Mouse (Mus musculus) effector memory CD4-positive, alpha-beta T cell, adult 5 months (primary cell): Measurements from ENCODE around the gene Ccr8. TPM values are rescaled to one million over a fixed set of nuclear protein-coding genes. Genes with fewer than 3 reads are reported as not detected.

Source experiments
- polyA plus RNA-seq: library from polyadenylated mRNA; unstranded; fragments of 100-300 nt; shearing (Covaris generic); gene quantifications from one replicate; pipeline ENCODE4 v1.2.1, GENCODE M21; 2017

The Ccr8 gene
- polyA plus RNA-seq, result 26.8 TPM

DNA sequence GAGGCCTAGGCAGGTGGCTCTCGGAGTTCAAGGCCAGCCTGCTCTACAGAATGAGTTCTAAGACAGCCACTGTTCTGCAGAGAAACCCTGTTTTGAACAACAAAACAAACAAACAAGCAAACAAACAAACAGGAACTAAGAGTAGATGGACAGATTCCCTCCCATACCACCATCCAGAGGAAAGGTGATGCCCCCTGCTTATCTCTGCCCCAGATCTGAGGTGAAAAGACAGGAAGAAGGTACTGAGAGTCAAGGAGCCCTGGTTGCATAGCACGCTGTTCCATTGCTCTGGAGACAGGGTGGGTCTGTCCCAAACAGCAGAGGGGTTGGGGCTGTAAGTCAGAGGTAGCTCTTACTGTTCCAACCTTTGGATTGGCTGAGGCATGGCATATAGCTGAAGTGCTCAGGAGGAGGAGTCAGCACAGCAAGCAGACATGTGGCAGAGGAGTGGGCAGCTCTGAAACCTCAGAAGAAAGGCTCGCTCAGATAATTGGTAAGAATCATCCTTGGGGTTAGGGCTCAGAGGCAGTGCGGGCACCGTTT lies at the start of gene Ccr8:
Ccr8 (plus strand) TSS at position 419 of the 543 bp plus-strand sequence.

GRCm38 (mm10) chr9:120069779-120070178 lies 22.1 kb upstream of the Ccr8 start, which contains the start of gene Cx3cr1:
TSS of gene Cx3cr1 (minus strand) at chr9:120069879.

DNA sequence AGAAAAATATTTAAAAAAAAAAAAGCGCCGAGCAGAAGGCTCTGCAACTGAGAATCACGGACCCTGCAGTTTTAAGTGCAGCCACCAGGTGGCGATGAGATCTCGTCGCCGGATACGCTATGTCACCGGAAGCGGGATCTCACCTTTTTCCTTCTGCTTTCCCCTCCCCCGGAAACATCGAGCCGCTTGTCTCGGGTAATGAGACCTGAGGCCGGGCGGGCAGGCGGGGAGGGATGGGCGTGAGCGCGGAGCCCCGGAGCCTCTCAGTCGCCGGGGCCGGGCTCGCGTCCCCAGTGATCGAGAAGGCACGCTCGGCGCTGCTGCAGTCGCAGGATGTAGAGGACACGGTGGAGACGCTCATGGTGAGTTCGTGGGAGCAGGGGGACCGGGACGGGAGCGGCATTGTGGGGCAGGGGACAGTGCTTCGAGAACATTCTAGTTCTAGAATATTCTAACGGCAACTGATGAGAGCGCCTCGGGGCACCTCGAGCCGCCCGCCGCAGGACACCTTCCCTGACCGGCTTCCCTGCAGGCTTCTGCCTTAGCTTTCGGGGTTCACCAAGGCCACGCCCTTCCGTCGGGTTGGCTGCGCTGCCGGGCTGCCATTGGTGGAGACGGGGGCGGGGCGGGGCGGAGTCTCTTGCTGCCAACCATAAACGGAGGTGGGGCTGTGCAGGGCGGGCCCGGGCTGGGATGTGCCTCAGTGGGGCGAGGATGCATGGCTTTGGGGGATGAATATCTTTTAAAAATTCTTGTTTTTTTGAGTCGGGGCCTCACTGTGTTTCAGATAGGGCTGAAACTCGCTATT lies 18.5 kb downstream of the Ccr8 start, which contains the start of gene Slc25a38:
Slc25a38 (plus strand) TSS at position 164 of the 808 bp plus-strand sequence.

DNA sequence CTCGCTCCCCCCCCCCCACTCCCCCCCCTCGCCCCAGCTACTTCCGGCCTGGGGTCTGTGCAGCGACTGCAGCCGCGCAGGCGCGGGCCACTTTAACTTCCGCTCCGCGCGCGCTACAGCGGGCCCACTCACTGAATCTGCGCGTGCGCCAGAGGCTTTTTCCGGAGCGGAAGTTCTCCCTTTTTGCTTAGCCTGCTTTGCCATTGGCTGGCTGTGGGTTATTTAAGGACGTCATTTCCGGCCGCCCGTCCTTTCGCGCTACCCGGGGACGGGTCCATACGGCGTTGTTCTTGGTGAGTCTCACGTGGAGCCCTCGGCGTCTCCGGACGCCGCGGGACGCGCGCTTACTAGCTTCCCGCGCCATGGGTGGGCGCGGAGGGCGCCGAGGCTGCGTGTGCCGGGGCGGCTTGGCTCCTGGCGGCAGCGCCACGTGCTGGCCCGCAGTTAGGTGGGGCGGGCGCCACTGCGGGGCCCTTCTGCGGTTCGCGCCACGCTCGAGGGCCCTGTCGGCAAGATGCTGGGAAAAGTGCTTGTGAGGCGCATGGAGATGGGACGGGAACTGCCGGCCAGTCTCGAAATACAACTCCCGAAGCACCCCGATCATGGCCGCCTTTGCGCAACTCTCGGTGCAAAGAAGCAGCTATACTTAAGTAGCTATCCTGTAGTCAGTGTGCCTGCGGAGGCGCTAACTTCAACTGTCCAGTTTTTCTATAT lies 35.8 kb downstream of the Ccr8 start, which contains the start of gene Rpsa:
Rpsa (plus strand) TSS at position 152 of the 714 bp plus-strand sequence.

Other genes with a start within 250 kb of the Ccr8 start
- 61.3 TPM for gene Wdr48, start 197.2 kb upstream of the Ccr8 start, polyA plus RNA-seq
- 1.6 TPM for gene Gorasp1, start 154.5 kb upstream of the Ccr8 start, polyA plus RNA-seq
- gene Ttc21a, start 154.5 kb upstream of the Ccr8 start, polyA plus RNA-seq, result not detected
- gene Csrnp1, start 107.5 kb upstream of the Ccr8 start, polyA plus RNA-seq, result 369 TPM
- gene Xirp1, start 68.5 kb upstream of the Ccr8 start, polyA plus RNA-seq, result not detected
- 0.85 TPM for gene Cx3cr1, start 22.2 kb upstream of the Ccr8 start, polyA plus RNA-seq
- gene Slc25a38, start 18.3 kb downstream of the Ccr8 start, polyA plus RNA-seq, result 47.2 TPM
- 1,720 TPM for gene Rpsa, start 35.6 kb downstream of the Ccr8 start, polyA plus RNA-seq
- not detected for gene Mobp, start 57.6 kb downstream of the Ccr8 start, polyA plus RNA-seq
- gene Myrip, start 209.4 kb downstream of the Ccr8 start, polyA plus RNA-seq, result not detected